Mouse (Mus musculus) kidney, postnatal 10 days (tissue): ENCODE measurements at regions not wholly inside any gene's neighbourhood (a gene's known extent, or its start where the extent isn't known, plus 50 kb on each side); places are given as distances from the start of the nearest gene placed in this dataset.
A peak's percentile ranks its signal among the peaks of the same experiment; 100 is the strongest.

Experiments
- DNase-seq: peaks from one replicate; pipeline ENCODE4 v3.0.0; 2021; ENCODE audit warnings: mixed read lengths

- no peak for DNase-seq
These were observed 71.4 kb downstream of the 2410131K14Rik start for GRCm38 (mm10) chr5:118316310-118317017.

- DNase-seq = no peak
These were observed 73.0 kb downstream of the 2410131K14Rik start for GRCm38 (mm10) chr5:118318073-118318472.

- no peak for DNase-seq
These were observed 73.9 kb downstream of the 2410131K14Rik start for GRCm38 (mm10) chr5:118318883-118319282.

- peak; percentile 24 for DNase-seq
These were observed 76.9 kb downstream of the 2410131K14Rik start for GRCm38 (mm10) chr5:118321719-118322455.

- no peak for DNase-seq
These were observed 78.1 kb downstream of the 2410131K14Rik start for GRCm38 (mm10) chr5:118323151-118323550.

- no peak for DNase-seq
These were observed 82.0 kb downstream of the 2410131K14Rik start for GRCm38 (mm10) chr5:118326837-118327541.

- DNase-seq = peak; percentile 59
These were observed 83.1 kb downstream of the 2410131K14Rik start for GRCm38 (mm10) chr5:118327961-118328712.

- no peak for DNase-seq
These were observed 84.1 kb downstream of the 2410131K14Rik start for GRCm38 (mm10) chr5:118329143-118329542.

GRCm38 (mm10) chr5:118331286-118331607 is 86.2 kb downstream of the 2410131K14Rik start:
- no peak for DNase-seq

- DNase-seq = peak; percentile 94
These were observed 86.8 kb downstream of the 2410131K14Rik start for GRCm38 (mm10) chr5:118331608-118332394.

GRCm38 (mm10) chr5:118334054-118334453 is 89.0 kb downstream of the 2410131K14Rik start:
- no peak for DNase-seq

GRCm38 (mm10) chr5:118338186-118338585 is 93.2 kb downstream of the 2410131K14Rik start:
- no peak for DNase-seq

GRCm38 (mm10) chr5:118339676-118340661 is 94.9 kb downstream of the 2410131K14Rik start:
- peak; percentile 87 for DNase-seq

GRCm38 (mm10) chr5:118343444-118344320 is 98.7 kb downstream of the 2410131K14Rik start:
- no peak for DNase-seq

- no peak for DNase-seq
These were observed 100.2 kb downstream of the 2410131K14Rik start for GRCm38 (mm10) chr5:118345226-118345625.

GRCm38 (mm10) chr5:118349057-118349456 is 104.0 kb downstream of the 2410131K14Rik start:
- no peak for DNase-seq

GRCm38 (mm10) chr5:118351301-118351700 is 106.3 kb downstream of the 2410131K14Rik start:
- DNase-seq = no peak

- no peak for DNase-seq
These were observed 107.1 kb downstream of the 2410131K14Rik start for GRCm38 (mm10) chr5:118352142-118352541.

GRCm38 (mm10) chr5:118353061-118353460 is 108.0 kb downstream of the 2410131K14Rik start:
- no peak for DNase-seq

- DNase-seq = no peak
These were observed 108.7 kb downstream of the 2410131K14Rik start for GRCm38 (mm10) chr5:118353689-118354088.
